Mouse (Mus musculus) layer of hippocampus, postnatal 14 days (tissue): ENCODE results near the gene Xpo4. TPM values are rescaled to one million over a fixed set of nuclear protein-coding genes. Genes with fewer than 3 reads are reported as not detected.
"Not testable (repeated sequence)": the region's sequence is repeated elsewhere in the genome, so short reads cannot be mapped to it uniquely, and the experiment has no call there.

Source experiments
- DNase-seq, 2 experiments: peaks; one replicate each; pipeline ENCODE4 v3.0.0; 2021 to 2022; ENCODE audit warnings: low spot score in 2 of 2, mixed read lengths in 1 of 2
- long read RNA-seq, 2 experiments: library from polyadenylated mRNA; stranded (forward); transcript quantifications; one replicate each; pipeline ENCODE4 v2.0.0; 2021
- total RNA-seq, 2 experiments: library from RNA; stranded (reverse); gene quantifications; 2 replicates each; pipeline ENCODE4 v1.2.3; 2021

Gene Xpo4
- 10 to 100 TPM; 13.0 to 14.1 TPM for total RNA-seq
- long read RNA-seq, experiment 1, partial matches to known transcripts: 0 of 3 reads
- long read RNA-seq, experiment 1, other reads (novel, unspliced or antisense): 1 of 3 reads
- long read RNA-seq, experiment 2, partial matches to known transcripts: 0 of 2 reads
- long read RNA-seq, experiment 2, other reads (novel, unspliced or antisense): 2 of 2 reads

GRCm38 (mm10) chr14:57664822-57665627, at the start of gene Xpo4:
Gene Xpo4, minus strand, starts transcription at chr14:57665430.
- peak; percentile 85 to 86 for DNase-seq

GRCm38 (mm10) chr14:57712884-57713283, 47.7 kb upstream of the Xpo4 start:
- DNase-seq: no peak

DNA sequence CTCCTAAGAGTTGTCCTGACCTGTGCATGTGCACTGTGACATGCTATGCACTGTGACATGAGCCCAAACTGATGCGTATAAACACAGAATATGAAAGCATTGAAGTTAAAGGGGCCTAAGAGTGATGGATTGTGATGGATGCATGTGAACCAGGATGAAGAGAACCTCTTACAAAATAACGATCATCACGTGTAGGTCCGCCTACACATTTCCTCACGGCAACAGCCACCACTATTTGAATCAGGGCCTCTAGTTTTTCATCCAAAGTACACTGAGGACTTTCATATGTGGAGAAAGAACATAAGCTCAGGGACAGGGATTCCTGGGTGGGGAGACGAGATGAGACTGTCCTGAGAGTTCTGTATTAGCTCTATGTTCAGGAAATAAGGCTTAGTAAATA, 45.8 kb upstream of the Xpo4 start:
- DNase-seq: no peak

GRCm38 (mm10) chr14:57709171-57709570, 43.9 kb upstream of the Xpo4 start:
- no peak for DNase-seq

DNA sequence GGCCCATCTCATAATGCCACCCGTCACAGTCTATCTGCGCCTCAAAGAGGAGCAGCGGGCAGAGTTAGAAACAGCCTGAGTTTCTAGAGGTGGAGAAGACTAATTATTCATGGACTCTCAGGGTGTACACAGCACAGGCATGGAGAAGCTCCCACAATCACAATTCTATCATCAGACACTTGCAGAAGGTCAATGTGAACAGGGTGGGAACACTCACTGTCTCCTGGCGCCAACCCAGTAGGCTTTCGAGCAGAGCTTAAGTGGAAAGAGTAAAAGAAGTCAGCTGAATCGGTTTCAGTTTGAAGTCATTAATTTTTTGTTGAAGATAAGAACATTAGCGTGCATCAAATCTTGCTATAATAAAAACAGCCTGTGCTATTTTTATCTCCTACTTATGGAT, 43.4 kb upstream of the Xpo4 start:
- no peak for DNase-seq

DNA sequence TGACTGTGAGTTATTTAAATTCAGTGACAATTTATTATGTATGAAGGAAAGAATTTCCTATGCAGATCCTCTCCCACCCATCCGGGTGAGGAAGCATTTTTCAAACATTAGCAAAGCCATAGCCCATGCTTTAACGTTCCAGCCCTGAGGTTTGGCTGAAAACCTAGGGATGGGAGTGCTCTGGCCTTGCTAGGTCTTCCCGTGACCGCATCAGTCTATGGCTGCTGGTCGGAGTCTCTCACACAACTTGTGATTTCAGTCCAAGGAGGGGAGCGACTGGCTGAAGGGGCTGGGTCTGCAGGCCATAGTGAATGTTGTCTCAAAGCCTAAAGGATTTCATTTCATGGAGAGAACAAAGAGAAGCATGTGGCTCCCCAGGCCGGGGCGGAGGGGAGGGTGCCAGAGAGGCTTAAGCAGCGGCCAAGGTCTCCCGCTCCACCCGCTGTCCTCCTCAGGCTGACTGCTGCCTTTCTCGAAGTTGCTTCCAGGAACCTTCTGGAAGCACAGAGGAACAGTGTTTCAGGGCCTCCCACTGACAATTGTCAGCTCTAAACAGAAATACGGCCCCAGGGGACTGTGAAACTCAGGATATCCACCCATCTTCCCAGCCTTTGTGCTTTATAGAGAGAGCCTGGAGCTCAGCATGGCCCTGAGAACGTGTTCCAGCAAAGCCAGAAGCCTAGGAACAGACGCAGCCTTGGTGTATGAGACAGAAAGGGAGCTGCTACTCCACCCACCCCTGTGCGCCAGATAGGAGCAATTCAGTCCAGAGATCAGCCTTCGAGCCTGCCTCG, 42.1 kb upstream of the Xpo4 start:
- peak; percentile 27 to 38 for DNase-seq

DNA sequence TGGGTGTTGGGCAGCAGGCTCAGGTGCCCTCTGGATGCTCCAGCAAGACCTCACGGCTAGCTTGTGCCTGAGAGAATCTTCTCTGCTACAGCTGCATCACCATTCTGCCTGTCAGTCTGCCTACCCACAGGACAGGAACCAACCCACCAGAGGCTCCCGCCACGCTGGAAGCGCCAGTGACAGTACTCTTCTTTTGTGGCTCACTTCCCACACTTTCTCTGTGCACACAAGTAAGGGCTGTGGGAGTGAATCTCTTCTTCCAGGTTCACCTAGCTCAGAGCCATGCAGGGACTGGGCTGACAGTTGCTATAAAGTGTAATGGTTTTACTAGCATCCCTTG, 41.5 kb upstream of the Xpo4 start:
- peak; percentile 41 to 43 for DNase-seq

DNA sequence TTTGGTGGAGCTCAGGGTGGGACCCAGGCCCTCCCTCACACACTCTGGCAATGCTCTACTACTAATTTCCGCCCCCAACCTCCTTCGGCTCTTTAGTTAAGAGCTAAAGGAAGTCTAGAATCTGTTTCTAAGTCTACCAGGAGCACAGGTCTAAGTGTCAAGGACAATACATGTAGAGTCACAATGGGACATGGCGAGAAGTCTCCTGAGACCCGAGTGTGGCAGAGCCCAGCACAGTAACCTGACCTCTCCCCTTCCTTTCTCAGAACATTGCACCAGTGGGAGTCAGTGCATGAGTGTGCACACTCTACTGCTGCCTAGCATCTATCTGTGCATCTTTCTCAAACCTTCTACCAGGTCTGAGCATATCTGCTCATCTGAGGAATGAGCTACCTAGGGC, 40.5 kb upstream of the Xpo4 start:
- DNase-seq: no peak

DNA sequence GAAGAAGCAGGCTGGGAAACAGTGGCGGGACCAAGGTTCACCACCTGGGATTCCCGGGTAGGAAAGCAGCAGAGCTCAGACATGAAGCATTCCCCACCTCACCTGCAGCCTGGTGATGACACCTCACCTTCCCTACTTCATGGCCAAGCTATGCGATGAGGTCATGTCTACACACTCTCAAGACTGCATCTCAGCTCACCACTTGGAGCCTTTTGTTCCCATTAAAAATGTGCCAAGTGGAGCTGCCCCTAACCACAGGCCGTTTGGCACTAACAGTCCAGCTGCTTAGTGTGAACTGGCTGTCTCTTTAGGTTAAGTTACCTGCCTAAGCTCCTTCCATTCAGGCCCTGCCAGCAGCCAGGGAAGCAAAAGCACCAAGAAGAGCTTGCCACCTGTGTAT, 39.8 kb upstream of the Xpo4 start:
- DNase-seq: no peak

DNA sequence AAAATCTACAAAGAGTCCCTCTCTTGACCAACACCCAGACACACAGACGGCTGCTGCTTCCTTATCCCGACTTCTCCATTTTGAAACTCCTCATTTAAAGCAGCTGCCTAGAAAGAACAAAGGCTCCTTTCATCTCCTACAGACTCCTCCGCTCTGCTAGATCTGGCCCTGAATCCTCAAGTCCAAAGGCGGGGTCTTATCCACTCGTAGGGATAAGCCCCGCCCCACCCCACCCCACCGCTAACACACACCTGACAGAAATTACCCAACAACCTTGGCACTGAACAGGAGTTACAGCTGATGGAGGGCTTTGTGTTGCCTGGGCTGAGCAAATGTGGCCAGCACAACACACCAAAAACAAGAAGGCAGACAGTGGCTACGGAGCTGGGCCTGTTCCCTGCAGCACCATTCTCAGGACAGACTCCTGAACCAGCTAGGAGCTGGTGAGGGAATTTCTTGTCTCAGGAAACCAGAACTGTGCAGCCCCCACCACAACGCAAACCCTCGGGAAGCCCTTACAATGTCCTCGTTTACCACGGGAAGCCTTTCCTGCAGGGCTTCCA, 36.8 kb upstream of the Xpo4 start:
- DNase-seq: no peak

DNA sequence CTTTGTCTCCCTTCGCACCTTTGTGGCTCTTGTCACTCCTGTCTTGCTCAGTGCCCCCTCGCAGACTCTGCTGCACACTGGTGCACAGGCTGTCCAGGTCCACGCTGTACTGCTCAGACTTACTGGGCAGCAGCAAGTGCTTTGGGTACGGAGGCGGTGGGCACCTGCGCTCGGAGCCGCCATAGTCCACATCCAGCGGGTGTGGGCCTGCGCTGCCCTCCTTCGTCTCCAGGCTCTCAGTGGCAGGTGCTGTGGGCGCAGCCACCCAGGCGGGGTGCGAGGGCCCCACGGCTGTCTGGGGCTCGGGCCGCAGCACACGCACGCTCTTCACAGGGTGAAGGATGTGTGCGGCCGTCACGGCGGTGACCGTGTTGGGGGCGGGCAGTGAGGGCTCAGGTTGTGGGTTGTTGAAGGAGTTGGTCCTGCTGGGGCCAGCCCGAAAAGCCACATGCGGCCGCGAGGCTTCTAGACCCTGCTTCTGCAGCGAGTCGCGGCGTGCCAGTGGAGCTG, 34.3 kb upstream of the Xpo4 start:
- DNase-seq: no peak

GRCm38 (mm10) chr14:57699016-57699415, 33.8 kb upstream of the Xpo4 start:
- no peak for DNase-seq

GRCm38 (mm10) chr14:57696066-57696465, 30.8 kb upstream of the Xpo4 start:
- no peak for DNase-seq

DNA sequence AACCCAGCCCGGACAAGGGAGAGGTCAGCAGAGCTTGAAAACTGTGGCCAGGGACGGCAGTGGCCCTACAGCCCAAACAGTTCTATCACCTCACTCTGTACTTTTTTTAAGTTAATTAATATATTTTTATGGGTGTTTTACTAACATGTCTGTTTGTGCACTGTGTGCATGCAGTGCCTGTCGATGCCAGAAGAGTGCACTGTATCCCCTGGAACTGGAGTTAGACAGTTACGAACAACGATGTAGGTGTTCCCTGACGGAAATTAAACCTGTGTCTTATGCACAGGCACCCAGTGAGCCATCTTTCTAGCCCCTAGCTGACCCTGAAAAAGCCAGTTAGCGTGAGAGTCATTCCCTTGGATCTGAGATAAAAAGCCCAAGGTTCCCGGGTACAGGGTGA, 30.3 kb upstream of the Xpo4 start:
- no peak for DNase-seq

DNA sequence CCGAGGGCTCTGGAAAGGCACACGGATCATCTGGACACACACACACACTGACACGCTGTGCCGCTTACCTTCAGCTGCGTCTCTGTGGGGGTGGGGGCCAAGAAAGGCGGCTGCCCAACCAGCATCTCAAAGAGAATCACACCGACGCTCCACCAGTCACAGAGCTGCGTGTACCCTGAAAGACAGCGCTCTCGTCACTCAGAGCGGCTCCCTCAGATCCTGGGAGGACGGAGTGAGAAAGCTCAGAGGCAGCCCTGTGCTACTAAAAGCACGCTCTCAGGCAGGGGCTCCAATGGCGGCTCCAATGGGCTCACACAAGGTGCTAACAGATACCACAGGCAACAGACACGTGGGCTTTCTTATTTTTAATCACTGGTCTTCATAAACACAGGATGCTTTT, 29.0 kb upstream of the Xpo4 start:
- DNase-seq: no peak

GRCm38 (mm10) chr14:57692517-57693130, 27.4 kb upstream of the Xpo4 start:
- no peak for DNase-seq

- no peak for DNase-seq
These were observed 26.1 kb upstream of the Xpo4 start for GRCm38 (mm10) chr14:57691316-57691715.

GRCm38 (mm10) chr14:57690681-57691080, 25.5 kb upstream of the Xpo4 start:
- no peak for DNase-seq

- not testable (repeated sequence) for DNase-seq
These were observed 22.8 kb upstream of the Xpo4 start for GRCm38 (mm10) chr14:57688066-57688465.

DNA sequence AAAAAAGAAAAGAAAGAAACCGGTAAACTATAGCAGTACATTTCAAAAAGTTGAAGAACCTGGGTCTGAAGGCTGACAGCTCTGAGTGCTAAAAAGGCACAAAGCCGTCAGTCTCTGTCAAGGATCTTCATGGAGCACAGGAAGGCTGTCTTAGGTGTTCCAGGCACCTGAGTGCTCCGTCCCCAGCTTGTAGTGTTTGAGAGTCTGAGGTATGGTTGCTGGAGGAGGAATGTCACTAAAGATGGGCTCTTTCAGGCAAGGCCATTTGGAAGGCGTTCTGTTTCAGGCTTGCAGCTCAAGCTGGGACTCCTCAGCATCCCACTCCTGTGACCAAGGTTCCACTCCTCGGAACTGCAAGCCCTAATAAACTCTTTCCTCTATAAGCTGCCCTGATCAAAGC, 22.2 kb upstream of the Xpo4 start:
- DNase-seq: no peak

DNA sequence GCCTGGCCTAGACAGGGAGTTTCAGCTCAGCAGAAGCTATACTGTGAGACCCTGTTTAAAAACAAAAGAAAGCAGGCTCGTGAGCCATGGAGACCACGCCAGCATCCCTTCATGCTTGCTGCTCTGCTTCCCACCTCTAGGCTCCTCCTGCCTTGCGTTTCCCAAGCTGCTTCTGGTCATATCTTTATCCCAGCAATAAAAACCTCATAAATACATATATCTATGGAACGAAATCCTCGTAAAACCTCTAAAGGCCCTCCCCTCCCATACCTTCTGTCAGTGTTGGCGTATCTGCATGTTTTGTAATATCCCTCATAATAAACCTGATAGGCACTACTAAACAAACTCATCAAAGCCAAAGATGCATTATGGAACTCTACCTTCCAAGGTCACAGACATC, 21.4 kb upstream of the Xpo4 start:
- no peak for DNase-seq
